Mouse (Mus musculus): ENCODE measurements around the gene Tctn3. TPM values are rescaled to one million over a fixed set of nuclear protein-coding genes. Genes with fewer than 3 reads are reported as not detected.

Gene Tctn3
- total RNA-seq (2023) = 10 to 100 TPM; 10.0 to 11.3 TPM

GRCm38 (mm10) chr19:40611830-40612506, at the start of gene Tctn3, which contains the start of gene Entpd1:
Gene Tctn3 (minus strand): TSS chr19:40612233.
Gene Entpd1 (plus strand): TSS chr19:40612366.

GRCm38 (mm10) chr19:40588293-40588654, 23.8 kb downstream of the Tctn3 start, which contains the start of gene Aldh18a1:
Gene Aldh18a1 (minus strand): TSS chr19:40588463.

Other genes starting within 250 kb of the Tctn3 start
- gene Sorbs1, start 98.5 kb downstream of the Tctn3 start, total RNA-seq (2023) = 10 to 100 TPM; 10.9 to 13.3 TPM
- gene Aldh18a1, start 23.8 kb downstream of the Tctn3 start, total RNA-seq (2023) = 10 to 100 TPM; 27.2 to 30.3 TPM
- gene Entpd1, start 133 bp upstream of the Tctn3 start, total RNA-seq (2023) = 10 to 100 TPM; 18.6 to 24.1 TPM
- gene Cc2d2b, start 136.5 kb upstream of the Tctn3 start, total RNA-seq (2023) = 1 to 10 TPM in 1 of 2 experiments, under 1 TPM in 1; 0.70 to 2.2 TPM
- 10 to 100 TPM; 27.4 to 29.8 TPM for gene Ccnj, start 219.0 kb upstream of the Tctn3 start, total RNA-seq (2023)

Measured in B cell, adult 67 days (primary cell).